ENCODE assay signal across 13 mouse cellular contexts in the genomic region with DNA sequence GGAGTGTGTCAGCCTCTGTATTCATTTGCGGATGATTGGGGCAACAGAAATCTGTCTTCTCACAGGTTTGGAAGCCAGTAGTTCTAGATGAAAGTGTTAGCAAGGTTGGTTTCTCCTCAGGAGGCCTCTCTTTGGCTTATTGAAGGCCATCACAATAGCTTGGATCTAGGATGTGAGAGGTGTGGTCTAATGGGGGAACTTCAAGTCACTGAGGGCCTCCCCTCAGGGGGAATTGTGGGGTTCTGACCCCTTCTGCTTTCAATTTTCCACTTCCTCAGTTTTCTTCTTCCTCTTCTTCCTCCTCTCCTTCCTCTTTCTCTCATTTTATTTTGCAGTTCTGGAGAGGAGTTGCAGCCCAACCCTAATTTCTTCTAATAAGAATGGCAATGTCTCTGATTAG. TPM values are rescaled to one million over a fixed set of nuclear protein-coding genes. Genes with fewer than 3 reads are reported as not detected.
"Had no signal": no experiment of that assay in that cellular context is flagged by ENCODE, and none has a peak within 500 bp of the region (broad histone marks: within the 10 kb centered on the region; RNA-seq: fewer than 3 reads in every experiment).

No protein-coding gene starts in this region.

- ATAC-seq: lung, postnatal 0 days; midbrain, embryonic 13.5 days; midbrain, embryonic 15.5 days had no signal

- DNase-seq: lung, adult 2 months; lung, postnatal 14 days; lung, postnatal 36 days; right cerebral cortex, postnatal 14 days; spleen, adult 18-20 months; thymus, adult 18-20 months; thymus, postnatal 14 days; thymus, postnatal 36 days had no signal

RNA-seq across cellular contexts. Expression of a gene that starts 49.1 kb away (rescaled TPM):
- total RNA-seq: monocyte, adult 5-6 weeks; neutrophil, adult 5-6 weeks had no signal
